Mouse (Mus musculus) myocyte (in vitro differentiated cells): Measurements from ENCODE around the gene Rhbdf2. TPM values are rescaled to one million over a fixed set of nuclear protein-coding genes. Genes with fewer than 3 reads are reported as not detected.

Experiments
- H3K27me3 ChIP-seq: one replicate; pipeline ENCODE4 v1.6.1; 2011; ENCODE audit not compliant: control insufficient read depth, insufficient read depth, insufficient read length
- H3K36me3 ChIP-seq: one replicate; pipeline ENCODE4 v1.6.1; 2011; ENCODE audit not compliant: control insufficient read depth, insufficient read depth
- H3K4me2 ChIP-seq: one replicate; pipeline ENCODE4 v1.6.1; 2011; ENCODE audit warnings: low read depth, control low read depth
- H3K4me3 ChIP-seq: one replicate; pipeline ENCODE4 v1.5.1; 2011; ENCODE audit warnings: mild to moderate bottlenecking, control low read depth, moderate library complexity
- H3K79me2 ChIP-seq: one replicate; pipeline ENCODE4 v1.6.1; 2011; ENCODE audit not compliant: control insufficient read depth, insufficient read depth
- H3ac ChIP-seq: one replicate; pipeline ENCODE4 v1.6.1; 2011; ENCODE audit not compliant: control insufficient read depth, insufficient read length
- CEBPB ChIP-seq: IDR thresholded peaks from 2 replicates; pipeline ENCODE4 v1.6.1; 2011; ENCODE audit warnings: mild to moderate bottlenecking, moderate library complexity; ENCODE audit not compliant: poor library complexity, insufficient read depth, severe bottlenecking
- E2F4 ChIP-seq: IDR thresholded peaks from one replicate; pipeline ENCODE4 v1.6.1; 2011; ENCODE audit warnings: mild to moderate bottlenecking, control low read depth, moderate library complexity; ENCODE audit not compliant: insufficient read depth
- MAX ChIP-seq: IDR thresholded peaks from one replicate; pipeline ENCODE4 v1.6.1; 2011; ENCODE audit warnings: low read depth, mild to moderate bottlenecking, control low read depth
- MYOD1 ChIP-seq, 3 experiments: IDR thresholded peaks; one replicate each; pipeline ENCODE4 v1.6.1; 2011; ENCODE audit warnings: control low read depth in 2 of 3, low read depth in 2 of 3, mild to moderate bottlenecking in 2 of 3, moderate library complexity in 1 of 3; ENCODE audit not compliant: insufficient read length in 2 of 3, control insufficient read depth in 1 of 3
- MYOG ChIP-seq, 3 experiments: IDR thresholded peaks; one replicate each; pipeline ENCODE4 v1.6.1; 2011; ENCODE audit warnings: control low read depth in 2 of 3, low read depth in 2 of 3, mild to moderate bottlenecking in 2 of 3; ENCODE audit not compliant: insufficient read length in 2 of 3, control insufficient read depth in 1 of 3, insufficient read depth in 1 of 3
- POLR2A ChIP-seq: IDR thresholded peaks from one replicate; pipeline ENCODE4 v1.6.1; 2011; ENCODE audit warnings: low read depth, mild to moderate bottlenecking, control low read depth, moderate library complexity; ENCODE audit not compliant: insufficient read length
- POLR2AphosphoS2 ChIP-seq: IDR thresholded peaks from one replicate; pipeline ENCODE4 v1.6.1; 2011; ENCODE audit warnings: low read depth, control low read depth; ENCODE audit not compliant: insufficient read length
- REST ChIP-seq: IDR thresholded peaks from one replicate; pipeline ENCODE4 v1.6.1; 2011; ENCODE audit warnings: mild to moderate bottlenecking, control low read depth, moderate library complexity; ENCODE audit not compliant: insufficient read depth, insufficient read length
- SRF ChIP-seq: IDR thresholded peaks from one replicate; pipeline ENCODE4 v1.6.1; 2011; ENCODE audit warnings: low read depth; ENCODE audit not compliant: control insufficient read depth, insufficient read length
- TCF12 ChIP-seq: IDR thresholded peaks from one replicate; pipeline ENCODE4 v1.6.1; 2011; ENCODE audit warnings: mild to moderate bottlenecking, control low read depth; ENCODE audit not compliant: poor library complexity, insufficient read depth, severe bottlenecking
- TCF3 ChIP-seq: IDR thresholded peaks from one replicate; pipeline ENCODE4 v1.6.1; 2011; ENCODE audit warnings: low read depth, control low read depth; ENCODE audit not compliant: insufficient read length
- USF1 ChIP-seq: IDR thresholded peaks from one replicate; pipeline ENCODE4 v1.6.1; 2011; ENCODE audit warnings: low read depth, mild to moderate bottlenecking, control low read depth, moderate library complexity
- polyA plus RNA-seq: library from polyadenylated mRNA; unstranded; fragments of >200 nt; fragmentation: generic; extraction: Trizol; gene quantifications from one replicate; pipeline ENCODE4 v1.2.1, GENCODE M21; 2012; ENCODE audit warnings: missing spikeins

Rhbdf2 gene
- polyA plus RNA-seq, 1 experiment: 16.2 TPM

- Histone ChIP-seq H3K79me2 (peaks cover 86% of the 10 kb centered on the region), H3K4me3 (no peak overlapping the region), H3K27me3 (no peaks in the 10 kb centered on the region), H3ac (no peak overlapping the region), H3K36me3 (no peaks in the 10 kb centered on the region), H3K4me2 (no peak overlapping the region)
- TF ChIP-seq POLR2A (no peak), POLR2AphosphoS2 (no peak), TCF3 (no peak), REST (no peak), CEBPB (no peak), MAX (no peak), USF1 (no peak), MYOG (IDR thresholded peaks at IDR 0.05; ENCODE audit: control insufficient read depth in 1 of 3, insufficient read depth in 1 of 3, insufficient read length in 2 of 3, low read depth in 2 of 3) (no peak), E2F4 (no peak), TCF12 (no peak), MYOD1 (IDR thresholded peaks at IDR 0.05; ENCODE audit: control insufficient read depth in 1 of 3, insufficient read length in 2 of 3, low read depth in 2 of 3) (no peak), SRF (no peak)
Measured at GRCm38 (mm10) chr11:116567531-116567930, 59.3 kb downstream of the Rhbdf2 start.

- no peak overlapping the region for H3K4me2 ChIP-seq
- no peaks in the 10 kb centered on the region for H3K27me3 ChIP-seq
- no peak overlapping the region for H3ac ChIP-seq
- TF ChIP-seq MYOG (IDR thresholded peaks at IDR 0.05; ENCODE audit: control insufficient read depth in 1 of 3, insufficient read depth in 1 of 3, insufficient read length in 2 of 3, low read depth in 2 of 3): no peak
- no peak for TF ChIP-seq MAX
- no peak for TF ChIP-seq TCF12
- TF ChIP-seq SRF: no peak
- no peak for TF ChIP-seq CEBPB
- TF ChIP-seq TCF3: no peak
- no peak for TF ChIP-seq POLR2A
- no peak for TF ChIP-seq E2F4
- TF ChIP-seq MYOD1 (IDR thresholded peaks at IDR 0.05; ENCODE audit: control insufficient read depth in 1 of 3, insufficient read length in 2 of 3, low read depth in 2 of 3): no peak
- TF ChIP-seq REST: no peak
- TF ChIP-seq USF1: no peak
- TF ChIP-seq POLR2AphosphoS2: no peak
- H3K79me2 ChIP-seq: peaks cover 71% of the 10 kb centered on the region
- H3K36me3 ChIP-seq: no peaks in the 10 kb centered on the region
- H3K4me3 ChIP-seq: no peak overlapping the region
Measured at GRCm38 (mm10) chr11:116565283-116566041, 61.4 kb downstream of the Rhbdf2 start.

GRCm38 (mm10) chr11:116556308-116556707, 70.5 kb downstream of the Rhbdf2 start:
- H3K27me3 ChIP-seq: no peaks in the 10 kb centered on the region
- no peak overlapping the region for H3K4me3 ChIP-seq
- no peak overlapping the region for H3K4me2 ChIP-seq
- no peaks in the 10 kb centered on the region for H3K36me3 ChIP-seq
- TF ChIP-seq E2F4 (no peak), POLR2A (no peak), MYOG (IDR thresholded peaks at IDR 0.05; ENCODE audit: control insufficient read depth in 1 of 3, insufficient read depth in 1 of 3, insufficient read length in 2 of 3, low read depth in 2 of 3) (no peak), SRF (no peak), USF1 (no peak)
- H3K79me2 ChIP-seq: peaks cover 15% of the 10 kb centered on the region
- no peak overlapping the region for H3ac ChIP-seq

- no peak overlapping the region for H3ac ChIP-seq
- H3K27me3 ChIP-seq: no peaks in the 10 kb centered on the region
- H3K4me2 ChIP-seq: no peak overlapping the region
- H3K36me3 ChIP-seq: no peaks in the 10 kb centered on the region
- H3K4me3 ChIP-seq: no peak overlapping the region
- peaks cover 15% of the 10 kb centered on the region for H3K79me2 ChIP-seq
- TF ChIP-seq E2F4 (no peak), TCF12 (no peak), MYOD1 (IDR thresholded peaks at IDR 0.05; ENCODE audit: control insufficient read depth in 1 of 3, insufficient read length in 2 of 3, low read depth in 2 of 3) (no peak)
Measured at GRCm38 (mm10) chr11:116555572-116555971, 71.2 kb downstream of the Rhbdf2 start.

- Histone ChIP-seq H3K27me3 (no peaks in the 10 kb centered on the region), H3K36me3 (no peaks in the 10 kb centered on the region), H3K79me2 (peaks cover 13% of the 10 kb centered on the region), H3K4me3 (no peak overlapping the region), H3K4me2 (no peak overlapping the region), H3ac (no peak overlapping the region)
- TF ChIP-seq MYOG (IDR thresholded peaks at IDR 0.05; ENCODE audit: control insufficient read depth in 1 of 3, insufficient read depth in 1 of 3, insufficient read length in 2 of 3, low read depth in 2 of 3) (no peak), REST (no peak), MYOD1 (IDR thresholded peaks at IDR 0.05; ENCODE audit: control insufficient read depth in 1 of 3, insufficient read length in 2 of 3, low read depth in 2 of 3) (no peak), POLR2AphosphoS2 (no peak), E2F4 (no peak), TCF12 (no peak), CEBPB (no peak), TCF3 (no peak), USF1 (no peak), MAX (no peak)
Measured at GRCm38 (mm10) chr11:116554171-116554878, 72.5 kb downstream of the Rhbdf2 start.
